Mouse (Mus musculus): Measurements from ENCODE around the gene Camkmt.

GRCm38 (mm10) chr17:85484526-85484925 lies 394.2 kb downstream of the Camkmt start:
- no peak for TF ChIP-seq CTCF (IDR thresholded peaks at IDR 0.05; ENCODE audit: control insufficient read depth, insufficient read depth, insufficient replicate concordance, low read depth, low read length)
- TF ChIP-seq POLR2A (IDR thresholded peaks at IDR 0.05; ENCODE audit: control insufficient read depth, low read depth, low read length), result no peak
